Mouse (Mus musculus): ENCODE data around the gene Gabrd. TPM values are rescaled to one million over a fixed set of nuclear protein-coding genes. Genes with fewer than 3 reads are reported as not detected.

The Gabrd gene
- total and polyA plus RNA-seq, 3 experiments: 0.08 TPM; not detected in 2

DNA sequence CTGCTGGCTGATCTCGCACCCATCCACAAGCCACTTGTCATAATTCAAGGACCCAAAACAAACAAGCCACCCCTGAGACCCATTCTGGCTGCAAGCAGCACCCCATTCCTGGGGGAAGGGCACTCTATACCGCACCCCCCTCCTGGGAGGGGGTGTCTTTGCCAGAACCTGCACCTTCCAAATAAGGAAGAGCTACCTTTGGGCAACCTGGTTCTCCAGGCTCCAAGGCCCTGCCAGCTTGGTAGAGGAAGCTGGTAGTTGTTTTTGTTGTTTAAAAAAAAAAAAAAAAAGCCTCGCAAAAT, 53.7 kb downstream of the Gabrd start:
- Histone ChIP-seq H3K4me3 (replicated peaks in 1 of 3; ENCODE audit: low read depth in 2 of 3, low read length in 2 of 3, poor library complexity in 1 of 3) (no peak overlapping the region), H3K27ac (ENCODE audit: insufficient read depth, low read depth) (no peak overlapping the region), H3K79me2 (replicated peaks; ENCODE audit: control insufficient read depth, extremely low read depth, insufficient read depth, poor library complexity, severe bottlenecking) (no peaks in the 10 kb centered on the region), H3K27me3 (replicated peaks) (peaks cover 79% of the 10 kb centered on the region), H3K36me3 (replicated peaks in 1 of 2; ENCODE audit: control insufficient read depth in 1 of 2, insufficient read depth in 1 of 2, low read length in 1 of 2) (no peaks in the 10 kb centered on the region), H3K9me3 (replicated peaks; ENCODE audit: low read length) (no peaks in the 10 kb centered on the region), H3K4me2 (ENCODE audit: insufficient read depth, low read depth, poor library complexity, severe bottlenecking) (no peak overlapping the region), H3K4me1 (ENCODE audit: control insufficient read depth in 1 of 2, insufficient read depth in 2 of 2) (peaks cover 0 to 5% of the 10 kb centered on the region in 2 experiments; a peak in 1 of 4 replicates), H3K9ac (ENCODE audit: insufficient read depth, low read depth) (no peak overlapping the region)
- in situ Hi-C loops (cut with MboI; ENCODE audit: low pct_ligation_motif_present, low pct_unique_long_range_greater_than_20kb, low sequenced_read_pairs) (no loop called here), dilution Hi-C loops (cut with MboI; ENCODE audit: extremely low pct_ligation_motif_present, extremely low pct_unique_long_range_greater_than_20kb, low sequenced_read_pairs) (no loop called here)
- no peak for TF ChIP-seq POLR2AphosphoS2 (IDR thresholded peaks at IDR 0.05; ENCODE audit: low read depth, low read length)
- no peak for TF ChIP-seq RAD21 (IDR thresholded peaks at IDR 0.05; ENCODE audit: low read depth, low read length)
- TF ChIP-seq ZKSCAN1 (IDR thresholded peaks at IDR 0.05; ENCODE audit: borderline replicate concordance, low read depth, low read length): no peak
- no peak for TF ChIP-seq ZMIZ1 (IDR thresholded peaks at IDR 0.05; ENCODE audit: low read depth, low read length)
- TF ChIP-seq NRF1 (IDR thresholded peaks at IDR 0.05; ENCODE audit: low read depth, low read length): no peak
- no peak for TF ChIP-seq ELF1 (IDR thresholded peaks at IDR 0.05; ENCODE audit: low read depth, low read length)
- TF ChIP-seq E2F4 (IDR thresholded peaks at IDR 0.05; ENCODE audit: insufficient replicate concordance, low read depth, low read length): no peak
- TF ChIP-seq JUN (IDR thresholded peaks at IDR 0.05; ENCODE audit: insufficient read depth, low read depth, low read length): no peak
- no peak for TF ChIP-seq CTCF (conservative IDR thresholded peaks at IDR 0.05 in 1 of 2, IDR thresholded peaks at IDR 0.05 in 1 of 2; ENCODE audit: low read depth in 2 of 2, low read length in 2 of 2)
- no peak for TF ChIP-seq ZNF384 (IDR thresholded peaks at IDR 0.05; ENCODE audit: low read depth, low read length)
- no peak for TF ChIP-seq TBP (conservative IDR thresholded peaks at IDR 0.05; ENCODE audit: low read depth, low read length)
- TF ChIP-seq GABPA (IDR thresholded peaks at IDR 0.05; ENCODE audit: insufficient replicate concordance, low read depth, low read length): no peak
- DNase-seq (ENCODE audit: extremely low read depth): no peak

DNA sequence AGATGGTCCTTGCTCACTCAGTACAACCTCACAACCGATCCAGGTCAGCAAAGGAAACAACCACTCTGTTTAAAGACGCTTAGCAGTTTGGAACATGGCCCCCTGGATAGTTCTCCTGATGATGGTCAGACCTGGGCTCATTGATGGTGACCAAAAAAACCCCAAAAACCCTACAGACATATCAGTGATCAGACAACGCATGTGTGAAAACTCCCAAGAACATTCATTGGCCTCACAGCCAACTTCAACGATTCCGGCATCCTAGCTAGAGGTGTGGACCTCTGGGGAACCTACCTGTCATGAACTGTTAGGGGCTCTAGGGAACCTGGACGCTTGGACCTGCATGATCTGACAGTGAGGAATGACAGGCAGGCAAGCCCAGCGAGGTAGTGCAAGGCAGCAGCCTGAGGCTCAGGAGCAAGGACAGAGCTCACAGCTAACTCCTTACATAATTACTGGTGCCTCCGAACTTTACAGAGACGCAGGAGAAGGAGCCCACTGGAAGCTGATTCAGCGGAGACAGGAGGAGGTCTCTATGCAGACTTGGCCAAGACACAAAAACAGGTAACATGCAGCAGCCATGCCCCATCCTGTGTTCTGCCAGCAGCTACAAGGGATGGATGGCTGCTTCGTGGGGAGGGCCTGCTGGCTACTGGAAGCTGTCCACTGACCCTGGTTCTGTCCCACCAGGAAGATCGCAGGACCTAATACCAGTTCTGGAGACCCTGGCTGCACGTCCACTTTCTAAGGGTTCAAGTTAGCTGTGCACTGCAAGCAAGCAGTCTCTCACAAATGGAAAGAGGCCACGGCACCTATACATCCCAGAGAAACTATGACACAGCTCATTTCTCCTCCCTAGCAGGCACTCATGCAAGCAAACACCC, 54.3 kb downstream of the Gabrd start:
- Histone ChIP-seq H3K4me3 (replicated peaks in 1 of 3; ENCODE audit: low read depth in 2 of 3, low read length in 2 of 3, poor library complexity in 1 of 3) (no peak overlapping the region), H3K27ac (ENCODE audit: insufficient read depth, low read depth) (no peak overlapping the region), H3K79me2 (replicated peaks; ENCODE audit: control insufficient read depth, extremely low read depth, insufficient read depth, poor library complexity, severe bottlenecking) (no peaks in the 10 kb centered on the region), H3K9me3 (replicated peaks; ENCODE audit: low read length) (no peaks in the 10 kb centered on the region), H3K4me1 (ENCODE audit: control insufficient read depth in 1 of 2, insufficient read depth in 2 of 2) (peaks cover 0 to 5% of the 10 kb centered on the region in 2 experiments; a peak in 1 of 4 replicates), H3K27me3 (replicated peaks) (peaks cover 82% of the 10 kb centered on the region), H3K9ac (ENCODE audit: insufficient read depth, low read depth) (no peak overlapping the region), H3K36me3 (replicated peaks in 1 of 2; ENCODE audit: control insufficient read depth in 1 of 2, insufficient read depth in 1 of 2, low read length in 1 of 2) (no peaks in the 10 kb centered on the region), H3K4me2 (ENCODE audit: insufficient read depth, low read depth, poor library complexity, severe bottlenecking) (no peak overlapping the region)
- no peak for TF ChIP-seq RCOR1 (conservative IDR thresholded peaks at IDR 0.05; ENCODE audit: low read depth, low read length)
- TF ChIP-seq E2F4 (IDR thresholded peaks at IDR 0.05; ENCODE audit: insufficient replicate concordance, low read depth, low read length): no peak
- no peak for TF ChIP-seq NELFE (IDR thresholded peaks at IDR 0.05; ENCODE audit: low read depth, low read length)
- TF ChIP-seq TCF12 (IDR thresholded peaks at IDR 0.05; ENCODE audit: low read depth, low read length): no peak
- no peak for TF ChIP-seq ELF1 (IDR thresholded peaks at IDR 0.05; ENCODE audit: low read depth, low read length)
- TF ChIP-seq USF2 (conservative IDR thresholded peaks at IDR 0.05; ENCODE audit: low read depth, low read length): no peak
- TF ChIP-seq MAX (IDR thresholded peaks at IDR 0.05; ENCODE audit: low read length): no peak
- in situ Hi-C loops (cut with MboI; ENCODE audit: low pct_ligation_motif_present, low pct_unique_long_range_greater_than_20kb, low sequenced_read_pairs) (no loop called here), dilution Hi-C loops (cut with MboI; ENCODE audit: extremely low pct_ligation_motif_present, extremely low pct_unique_long_range_greater_than_20kb, low sequenced_read_pairs) (no loop called here)
- DNase-seq (ENCODE audit: extremely low read depth): no peak

All from CH12.LX (cell line).